Mouse (Mus musculus) erythroblast, embryonic 14.5 days (primary cell): ENCODE data around the gene Nmral1. TPM values are rescaled to one million over a fixed set of nuclear protein-coding genes. Genes with fewer than 3 reads are reported as not detected.
"Not testable (repeated sequence)": the region's sequence is repeated elsewhere in the genome, so short reads cannot be mapped to it uniquely, and the experiment has no call there.

Source experiments
- H3K27me3 ChIP-seq: 2 replicates; pipeline ENCODE4 v1.6.1; 2012; ENCODE audit warnings: inconsistent platforms; ENCODE audit not compliant: control insufficient read depth
- H3K36me3 ChIP-seq: 2 replicates; pipeline ENCODE4 v1.6.1; 2012; ENCODE audit warnings: mild to moderate bottlenecking, inconsistent platforms; ENCODE audit not compliant: control insufficient read depth
- H3K4me1 ChIP-seq: 2 replicates; pipeline ENCODE4 v1.6.1; 2012; ENCODE audit warnings: inconsistent platforms; ENCODE audit not compliant: control insufficient read depth
- H3K4me3 ChIP-seq: replicated peaks from 2 replicates; pipeline ENCODE3; 2012; ENCODE audit warnings: moderate library complexity, mild to moderate bottlenecking, inconsistent platforms
- H3K9me3 ChIP-seq: 2 replicates; pipeline ENCODE4 v1.6.1; 2012; ENCODE audit warnings: low read length, inconsistent platforms, mixed read lengths; ENCODE audit not compliant: control insufficient read depth
- GATA1 ChIP-seq: IDR thresholded peaks from 2 replicates; pipeline ENCODE4 v1.6.1; 2012; ENCODE audit warnings: low read length, inconsistent platforms, mixed read lengths
- TAL1 ChIP-seq: IDR thresholded peaks from 3 replicates; pipeline ENCODE4 v1.6.1; 2012; ENCODE audit warnings: low read length, inconsistent platforms, mixed read lengths
- polyA plus RNA-seq: library from polyadenylated mRNA; stranded (reverse); fragments of >175 nt; gene quantifications from 2 replicates; pipeline ENCODE4 v1.2.3, GENCODE M21; 2012

Gene Nmral1
- polyA plus RNA-seq: 1.9 and 4.0 TPM in 2 replicates

DNA sequence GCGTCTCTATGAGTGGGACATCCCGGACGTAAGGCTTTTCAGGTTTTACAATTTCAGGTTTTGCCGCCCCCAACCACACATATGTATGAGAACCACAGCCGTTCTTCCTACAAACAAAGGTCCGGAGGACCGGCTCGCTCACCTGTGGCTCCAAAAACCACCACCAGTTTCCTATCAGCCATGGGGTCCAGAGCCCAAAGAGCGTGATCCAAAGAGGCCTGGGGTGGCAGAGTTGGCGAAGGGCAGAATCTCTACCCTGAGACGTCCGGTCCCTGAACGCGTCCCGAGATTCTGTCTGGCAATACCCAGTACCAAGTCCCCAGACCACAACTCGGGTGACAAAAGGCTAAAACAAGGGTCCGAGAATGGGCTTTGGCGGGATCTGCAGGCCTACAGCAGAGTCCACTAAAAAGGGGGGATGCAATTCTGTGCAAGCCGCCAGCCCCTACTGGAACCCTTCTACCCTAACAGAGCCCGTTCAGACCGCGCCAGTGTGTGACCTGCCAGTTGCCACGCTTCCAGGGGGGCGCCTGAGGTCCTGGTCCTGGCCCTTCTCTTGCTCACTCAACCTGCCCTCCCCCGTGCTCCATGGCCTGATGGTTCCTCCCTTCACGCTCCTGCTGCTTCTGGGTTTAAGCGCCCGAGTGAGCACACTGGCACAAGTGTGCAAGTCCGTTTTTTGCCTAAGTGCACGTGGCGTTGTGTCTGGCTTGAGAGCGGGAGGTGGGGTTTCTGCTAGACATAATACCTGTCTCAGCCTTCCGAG, at the start of gene Nmral1:
Gene Nmral1, minus strand, starts transcription at position 604 of the 766 bp plus-strand sequence.
- TF ChIP-seq TAL1 (no peak), GATA1 (no peak)
- Histone ChIP-seq H3K4me1 (peaks cover 35% of the 10 kb centered on the region), H3K4me3 (peak within 1 kb of the TSS; percentile 85), H3K27me3 (no peaks in the 10 kb centered on the region), H3K36me3 (peaks cover 30% of the 10 kb centered on the region), H3K9me3 (no peaks in the 10 kb centered on the region)

DNA sequence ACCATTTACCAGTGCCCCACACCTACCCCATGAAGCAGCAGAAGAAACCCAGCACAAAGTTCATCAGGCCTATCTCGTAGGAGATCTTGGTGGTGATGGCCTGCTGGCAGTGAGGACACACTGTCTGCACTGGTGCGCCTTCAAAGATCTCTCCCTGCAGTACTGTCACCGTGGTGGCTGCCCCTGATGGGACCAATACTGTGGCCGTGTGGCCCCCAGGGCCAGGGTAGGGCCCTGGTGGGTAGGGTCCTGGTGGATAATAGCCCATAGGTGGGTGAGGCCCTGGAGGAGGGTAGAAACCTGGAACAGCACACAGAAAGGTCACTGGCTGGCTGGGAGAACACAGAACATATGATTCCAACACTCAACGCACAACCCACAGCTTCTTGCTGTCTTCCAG, 49.6 kb upstream of the Nmral1 start:
- no peak overlapping the region for H3K4me3 ChIP-seq
- H3K9me3 ChIP-seq: no peaks in the 10 kb centered on the region
- H3K36me3 ChIP-seq: peaks cover 60% of the 10 kb centered on the region
- peaks cover 3% of the 10 kb centered on the region for H3K4me1 ChIP-seq
- TF ChIP-seq TAL1 (no peak), GATA1 (no peak)
- no peaks in the 10 kb centered on the region for H3K27me3 ChIP-seq

DNA sequence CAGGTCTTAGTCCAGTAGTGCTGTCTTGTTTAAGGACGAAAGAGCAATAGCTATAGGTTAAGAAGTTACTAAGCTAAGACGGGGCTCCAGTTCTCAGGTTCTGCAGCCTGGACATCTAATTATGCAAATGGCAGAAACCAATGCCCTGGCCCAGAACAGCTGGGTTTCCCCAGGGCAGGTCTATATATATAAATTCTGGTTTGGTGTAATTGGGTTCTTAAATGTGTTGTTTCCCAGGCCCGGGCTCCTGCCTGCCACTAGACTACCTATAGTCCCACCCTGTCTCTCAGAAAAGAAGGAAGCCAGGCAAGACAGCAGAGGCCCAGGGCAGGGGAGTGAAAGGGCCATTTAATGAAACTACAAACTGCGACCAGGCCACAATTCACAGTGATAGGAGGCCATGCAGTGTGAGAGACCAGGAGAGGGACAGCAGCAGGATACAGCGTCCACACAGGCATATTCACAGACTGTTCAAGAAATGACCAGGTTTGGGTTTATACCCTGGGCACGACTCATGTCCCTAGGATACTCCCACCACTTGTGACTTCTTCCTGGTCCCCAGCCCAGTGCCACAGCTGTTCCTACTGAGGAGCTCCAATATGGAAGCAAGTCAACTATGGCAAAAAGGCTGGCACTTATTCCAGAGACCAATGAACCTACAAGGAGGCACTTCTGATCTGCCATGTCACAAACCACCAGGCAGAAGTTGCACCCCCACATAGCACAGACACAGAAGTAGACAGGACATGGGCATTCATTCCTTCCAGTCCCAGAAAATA, 48.0 kb upstream of the Nmral1 start:
- peaks cover 63% of the 10 kb centered on the region for H3K36me3 ChIP-seq
- TF ChIP-seq GATA1 (no peak), TAL1 (no peak)
- no peak overlapping the region for H3K4me3 ChIP-seq
- H3K27me3 ChIP-seq: no peaks in the 10 kb centered on the region
- H3K4me1 ChIP-seq: no peaks in the 10 kb centered on the region
- no peaks in the 10 kb centered on the region for H3K9me3 ChIP-seq

DNA sequence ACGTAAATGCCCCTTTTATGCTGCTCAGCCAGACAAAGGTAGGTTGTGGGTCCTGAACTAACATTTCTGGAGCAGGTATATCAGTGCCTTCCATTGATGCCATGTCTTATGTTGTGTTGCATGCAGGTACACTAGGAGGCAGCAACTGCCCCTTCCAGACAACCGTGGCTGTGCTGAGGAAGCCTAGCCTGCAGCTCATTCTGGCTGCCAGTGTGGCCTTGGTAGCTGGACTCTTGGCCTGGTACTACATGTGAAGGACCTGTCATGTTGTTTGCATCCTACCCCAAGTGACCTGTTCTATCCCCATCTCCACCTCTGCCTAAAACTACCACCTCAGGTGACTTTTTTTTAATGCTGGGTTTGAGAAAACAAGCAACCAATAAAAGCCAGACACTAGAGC, 46.7 kb upstream of the Nmral1 start:
- Histone ChIP-seq H3K36me3 (peaks cover 63% of the 10 kb centered on the region), H3K4me1 (no peaks in the 10 kb centered on the region), H3K4me3 (no peak overlapping the region), H3K27me3 (no peaks in the 10 kb centered on the region), H3K9me3 (no peaks in the 10 kb centered on the region)
- TF ChIP-seq GATA1 (no peak), TAL1 (no peak)

DNA sequence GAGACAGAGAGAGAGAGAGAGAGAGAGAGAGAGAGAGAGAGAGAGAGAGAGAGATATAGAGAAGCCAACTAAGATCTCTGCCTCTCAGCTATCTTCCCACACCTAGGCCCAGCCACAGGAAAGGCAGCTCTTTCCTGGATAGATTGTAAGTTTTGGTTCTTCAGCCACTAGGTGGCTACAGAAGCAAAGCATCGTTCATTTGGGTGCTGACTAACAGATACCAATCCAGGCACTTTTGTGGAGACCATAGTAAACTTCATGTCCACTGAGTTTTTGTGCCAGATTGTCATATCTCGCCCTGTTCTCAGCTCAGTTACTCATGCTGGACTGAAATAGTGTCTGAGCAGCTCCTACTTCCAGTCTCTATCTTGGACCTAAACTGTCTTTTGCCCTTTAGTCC, 44.1 kb upstream of the Nmral1 start:
- peaks cover 39% of the 10 kb centered on the region for H3K36me3 ChIP-seq
- H3K4me1 ChIP-seq: no peaks in the 10 kb centered on the region; the same call in 1 of the 2 replicates

DNA sequence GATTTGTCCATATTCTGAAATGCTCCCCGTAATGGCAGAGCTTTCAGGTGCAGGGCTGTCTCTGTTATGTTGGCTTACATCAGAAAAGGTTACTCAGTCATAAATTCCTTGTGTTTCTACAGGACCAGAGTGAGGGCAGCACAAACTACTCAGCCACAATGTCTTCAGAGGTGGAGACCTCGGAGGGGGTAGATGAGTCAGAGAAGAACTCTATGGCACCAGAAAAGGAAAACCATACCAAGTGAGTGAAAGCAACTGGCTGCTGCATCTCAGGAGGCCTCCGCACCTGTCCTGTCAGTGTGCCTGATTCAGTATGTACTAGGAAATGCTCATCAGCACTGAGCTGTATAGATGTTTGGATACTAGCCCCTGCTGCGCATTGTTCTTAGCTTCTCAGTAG, 43.3 kb upstream of the Nmral1 start:
- TF ChIP-seq GATA1 (no peak), TAL1 (no peak)

More for the DNA sequence above, 44.1 kb upstream of the Nmral1 start:
- no peak for TF ChIP-seq GATA1
- no peak for TF ChIP-seq TAL1
- H3K9me3 ChIP-seq: no peaks in the 10 kb centered on the region
- no peak overlapping the region for H3K4me3 ChIP-seq
- H3K27me3 ChIP-seq: no peaks in the 10 kb centered on the region

DNA sequence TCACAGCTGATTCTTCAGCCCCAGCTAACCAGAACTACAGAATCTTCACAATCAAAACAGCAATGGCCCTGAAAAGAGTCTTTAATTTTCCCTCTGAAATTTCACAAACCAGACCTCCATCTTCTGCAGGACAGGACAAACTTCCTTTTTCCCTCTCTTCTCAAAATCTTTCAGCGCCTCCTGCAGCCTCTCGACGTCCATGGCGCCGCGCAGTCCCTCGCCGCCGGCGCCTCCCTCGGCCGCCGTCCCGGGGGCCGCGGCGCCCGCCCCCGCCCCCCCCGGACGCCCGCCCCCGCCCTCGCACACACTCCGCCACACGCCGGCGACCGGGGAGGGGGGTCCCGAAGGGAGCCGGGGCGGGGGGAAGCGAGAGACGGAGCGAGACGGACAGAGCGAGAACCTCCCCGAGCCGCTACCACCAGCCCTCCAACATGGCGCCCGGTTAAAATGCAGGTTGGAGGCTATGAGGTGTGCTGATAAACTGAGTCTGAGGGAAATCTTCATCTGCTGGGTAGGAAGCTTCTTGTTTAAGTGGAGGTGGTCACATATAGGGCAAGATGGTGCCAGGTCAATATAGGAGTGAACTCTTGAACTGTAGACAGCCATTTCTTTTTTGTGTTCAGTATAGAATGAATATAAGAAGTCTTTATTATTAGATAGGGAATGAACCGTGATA, 37.6 kb upstream of the Nmral1 start:
- H3K36me3 ChIP-seq, H3K4me1 ChIP-seq, H3K9me3 ChIP-seq, H3K27me3 ChIP-seq: not testable (repeated sequence)
- H3K4me3 ChIP-seq: peak overlapping the region; percentile 58

More for the DNA sequence above, 43.3 kb upstream of the Nmral1 start:
- Histone ChIP-seq H3K27me3 (no peaks in the 10 kb centered on the region), H3K4me3 (no peak overlapping the region), H3K4me1 (no peaks in the 10 kb centered on the region; the same call in none of the 2 replicates), H3K9me3 (no peaks in the 10 kb centered on the region), H3K36me3 (peaks cover 30% of the 10 kb centered on the region)

DNA sequence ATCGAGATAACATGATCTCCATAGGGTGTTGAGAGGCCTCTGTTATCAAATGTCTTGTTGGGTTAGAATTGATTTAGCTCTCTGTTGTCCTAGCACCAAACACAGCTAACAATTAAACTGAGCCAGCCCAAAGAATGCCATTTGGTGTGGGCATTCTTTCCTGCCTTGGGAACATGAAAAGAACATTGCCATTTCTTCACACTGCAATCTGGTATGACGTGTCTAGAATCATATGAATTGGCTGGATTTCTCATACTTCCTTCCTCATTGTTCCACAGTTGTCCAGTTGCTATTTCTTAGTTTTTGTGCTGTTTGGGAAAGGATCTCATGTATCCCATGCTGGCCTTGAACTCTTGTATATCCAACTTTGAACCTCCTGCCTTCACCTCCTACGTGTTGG, 34.9 kb upstream of the Nmral1 start:
- Histone ChIP-seq H3K27me3 (no peaks in the 10 kb centered on the region), H3K4me1 (peaks cover 4% of the 10 kb centered on the region), H3K9me3 (no peaks in the 10 kb centered on the region), H3K4me3 (no peak overlapping the region), H3K36me3 (no peaks in the 10 kb centered on the region)
- TF ChIP-seq GATA1: no peak
- no peak for TF ChIP-seq TAL1

DNA sequence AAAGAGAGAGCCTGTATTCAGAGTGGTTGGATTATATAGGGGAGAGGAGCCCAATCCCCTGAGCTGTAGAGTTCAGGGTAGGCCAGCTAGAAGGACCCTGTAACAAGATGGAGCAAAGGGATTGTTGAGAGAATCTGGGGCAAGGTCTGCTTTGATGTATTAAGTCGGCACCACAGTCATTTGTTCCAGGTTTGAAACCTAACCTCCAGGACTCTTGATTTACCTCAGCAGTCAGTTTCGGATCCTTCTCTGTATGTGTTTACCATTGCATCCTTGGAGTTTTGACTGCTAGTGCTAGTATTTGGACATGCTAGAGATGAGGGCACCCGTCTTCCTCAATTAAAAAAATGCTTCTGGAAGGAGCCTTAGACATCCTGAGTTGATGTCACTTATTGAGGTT, 33.0 kb upstream of the Nmral1 start:
- no peaks in the 10 kb centered on the region for H3K27me3 ChIP-seq
- TF ChIP-seq TAL1 (no peak), GATA1 (no peak)
- H3K9me3 ChIP-seq: no peaks in the 10 kb centered on the region
- H3K36me3 ChIP-seq: no peaks in the 10 kb centered on the region
- peaks cover 2% of the 10 kb centered on the region for H3K4me1 ChIP-seq
- H3K4me3 ChIP-seq: no peak overlapping the region
